Mouse (Mus musculus) neural tube, embryonic 14.5 days (tissue): ENCODE measurements at regions not wholly inside any gene's neighbourhood (a gene's known extent, or its start where the extent isn't known, plus 50 kb on each side); places are given as distances from the start of the nearest gene placed in this dataset.

Source experiments
- ATAC-seq: fragments of 200-750 bp; cut with Nextera tagmentation; 2 replicates; pipeline ENCODE4 v1.8.0; 2017; ENCODE audit warnings: low read depth, mild to moderate bottlenecking, moderate TSS enrichment, moderate library complexity
- H3K27ac ChIP-seq: fragments of 300-500 bp; sonication (generic); 2 replicates; pipeline ENCODE4 v1.5.1; 2014; ENCODE audit warnings: low read depth, mild to moderate bottlenecking, control low read depth, low read length, moderate library complexity, mixed read lengths
- H3K27me3 ChIP-seq: fragments of 300-500 bp; sonication (generic); 2 replicates; pipeline ENCODE4 v1.6.1; 2014; ENCODE audit warnings: low read length; ENCODE audit not compliant: control insufficient read depth, insufficient read depth
- H3K36me3 ChIP-seq: fragments of 300-500 bp; sonication (generic); 2 replicates; pipeline ENCODE4 v1.6.1; 2014; ENCODE audit warnings: low read length, mixed read lengths; ENCODE audit not compliant: control insufficient read depth, insufficient read depth
- H3K4me1 ChIP-seq: fragments of 300-500 bp; sonication (generic); 2 replicates; pipeline ENCODE4 v1.6.1; 2014; ENCODE audit warnings: low read length; ENCODE audit not compliant: control insufficient read depth, insufficient read depth
- H3K4me2 ChIP-seq: fragments of 300-500 bp; sonication (generic); 2 replicates; pipeline ENCODE4 v1.6.1; 2014; ENCODE audit warnings: mild to moderate bottlenecking, low read depth, low read length, control low read depth
- H3K4me3 ChIP-seq: fragments of 300-500 bp; sonication (generic); 2 replicates; pipeline ENCODE4 v1.5.1; 2014; ENCODE audit warnings: low read depth, low read length, control low read depth, mixed read lengths
- H3K9ac ChIP-seq: fragments of 300-500 bp; sonication (generic); replicated peaks from 2 replicates; pipeline ENCODE4 v1.6.1; 2014; ENCODE audit warnings: low read depth, mild to moderate bottlenecking, control low read depth, low read length, mixed read lengths
- H3K9me3 ChIP-seq: fragments of 300-500 bp; sonication (generic); 2 replicates; pipeline ENCODE4 v1.6.1; 2016; ENCODE audit warnings: low read length; ENCODE audit not compliant: control insufficient read depth
- WGBS: fragments of 180-500 bp; shearing (Covaris S2); extraction: QIAGEN DNeasy Blood & Tissue Kit; methylation state at CpG from one replicate; pipeline ENCODE4 v1.1.7; 2014; 5-methylcytosine and 5-hydroxymethylcytosine counted together

DNA sequence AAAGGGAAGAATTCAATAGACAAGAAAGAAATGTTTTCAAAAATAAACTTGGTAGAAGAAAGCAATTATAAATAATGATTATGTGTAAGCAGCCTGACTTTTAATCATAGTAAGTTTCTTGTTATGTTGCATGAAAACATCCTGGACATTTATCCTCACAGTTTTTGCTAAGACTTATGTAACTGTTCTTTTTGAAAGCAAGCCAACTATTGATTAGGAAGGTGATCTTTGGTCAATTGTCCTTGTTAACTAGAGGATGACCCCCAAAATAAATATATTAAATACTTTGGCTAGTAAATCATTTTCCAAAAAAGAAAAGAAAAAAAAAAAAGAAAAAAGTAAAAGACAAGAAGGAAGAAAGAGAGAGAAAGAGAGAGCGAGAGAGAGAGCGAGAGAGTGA lies 92.0 kb upstream of the Speer4f2 start:
- no peak overlapping the region for H3K9ac ChIP-seq
- H3K9me3 ChIP-seq: no peaks in the 10 kb centered on the region
- WGBS: 94% methylated on average over 2 of the region's 2 CpGs
- no peaks in the 10 kb centered on the region for H3K27me3 ChIP-seq
- H3K4me3 ChIP-seq: no peak overlapping the region
- ATAC-seq: no peak
- H3K36me3 ChIP-seq: no peaks in the 10 kb centered on the region
- H3K4me2 ChIP-seq: no peak overlapping the region
- no peaks in the 10 kb centered on the region for H3K4me1 ChIP-seq
- H3K27ac ChIP-seq: no peak overlapping the region

DNA sequence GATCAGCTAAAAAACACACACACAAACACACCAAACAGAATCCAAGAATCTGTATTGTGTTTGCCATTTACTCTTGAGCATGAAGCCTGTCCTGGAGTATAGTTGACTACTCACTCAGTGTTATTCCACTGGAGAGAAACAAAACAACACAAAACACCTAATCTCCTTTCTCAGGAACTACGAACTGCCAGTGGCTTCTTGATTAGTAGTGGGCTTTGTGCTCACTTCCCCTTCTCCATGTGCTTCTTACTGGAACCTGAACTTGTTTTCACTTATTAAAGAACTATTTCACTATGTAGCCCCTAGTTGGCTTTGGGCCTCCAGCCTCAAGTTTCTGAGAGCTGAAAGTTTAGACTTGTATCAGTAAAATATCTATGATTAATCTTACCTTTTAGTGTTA lies 84.0 kb upstream of the Speer4f2 start:
- Histone ChIP-seq H3K9ac (no peak overlapping the region), H3K9me3 (no peaks in the 10 kb centered on the region), H3K27ac (no peak overlapping the region), H3K4me3 (no peak overlapping the region), H3K36me3 (no peaks in the 10 kb centered on the region), H3K4me2 (no peak overlapping the region), H3K27me3 (no peaks in the 10 kb centered on the region), H3K4me1 (no peaks in the 10 kb centered on the region)
- WGBS: 83% methylated on average over 1 of the region's 1 CpGs
- ATAC-seq: no peak

DNA sequence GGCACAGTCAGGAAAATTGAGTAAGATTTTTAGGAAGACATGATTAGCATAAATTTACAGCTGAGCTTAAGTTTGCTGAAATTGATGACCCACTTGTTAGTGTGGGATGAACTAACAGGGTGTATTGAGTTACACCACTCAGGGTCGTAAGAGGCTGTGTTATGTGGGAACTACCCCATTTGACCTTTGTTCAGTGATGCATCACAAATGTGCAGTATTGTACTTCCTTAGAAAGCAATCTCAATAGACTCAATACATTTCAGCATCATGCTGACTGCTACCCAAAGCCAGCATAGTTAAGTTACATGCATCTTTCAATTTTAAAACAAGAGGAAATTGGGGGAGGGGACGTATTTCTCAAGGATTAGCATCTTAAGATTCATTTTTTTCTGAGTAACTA lies 80.4 kb upstream of the Speer4f2 start:
- H3K36me3 ChIP-seq: no peaks in the 10 kb centered on the region
- no peak overlapping the region for H3K4me3 ChIP-seq
- ATAC-seq: no peak
- no peaks in the 10 kb centered on the region for H3K9me3 ChIP-seq
- WGBS: 12% methylated on average over 2 of the region's 2 CpGs
- H3K4me1 ChIP-seq: no peaks in the 10 kb centered on the region
- no peak overlapping the region for H3K9ac ChIP-seq
- no peaks in the 10 kb centered on the region for H3K27me3 ChIP-seq
- no peak overlapping the region for H3K4me2 ChIP-seq
- no peak overlapping the region for H3K27ac ChIP-seq

DNA sequence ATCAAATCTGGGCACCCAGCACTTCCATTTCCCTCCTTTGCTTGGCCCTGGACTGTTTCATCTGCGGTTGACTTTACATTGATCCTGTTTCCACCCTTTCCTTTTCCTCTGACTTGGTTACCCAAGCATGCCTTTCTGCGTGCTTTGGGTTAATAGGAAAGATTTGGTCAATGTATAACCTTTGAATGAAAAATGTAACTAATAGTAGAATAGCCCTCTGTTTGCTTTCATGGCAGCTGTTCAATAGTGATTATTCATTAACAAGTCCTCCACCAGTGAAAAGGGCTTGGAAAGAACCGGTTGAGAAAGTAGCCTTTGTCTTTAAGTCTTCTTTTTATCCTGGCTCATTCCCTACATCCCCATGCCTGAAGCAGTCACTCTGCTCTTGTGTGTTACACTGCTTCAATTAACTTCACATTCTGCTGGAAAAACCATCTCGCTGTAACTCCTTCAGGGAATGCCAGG lies 76.4 kb upstream of the Speer4f2 start:
- H3K36me3 ChIP-seq: no peaks in the 10 kb centered on the region
- no peaks in the 10 kb centered on the region for H3K27me3 ChIP-seq
- H3K27ac ChIP-seq: no peak overlapping the region
- no peak for ATAC-seq
- no peak overlapping the region for H3K4me3 ChIP-seq
- H3K9ac ChIP-seq: no peak overlapping the region
- 30% methylated on average over 4 of the region's 4 CpGs for WGBS
- no peak overlapping the region for H3K4me2 ChIP-seq
- H3K9me3 ChIP-seq: no peaks in the 10 kb centered on the region
- H3K4me1 ChIP-seq: no peaks in the 10 kb centered on the region

GRCm38 (mm10) chr5:17299846-17300245 lies 73.1 kb upstream of the Speer4f2 start:
- ATAC-seq: no peak
- Histone ChIP-seq H3K36me3 (no peaks in the 10 kb centered on the region), H3K9ac (no peak overlapping the region), H3K4me2 (no peak overlapping the region), H3K27me3 (no peaks in the 10 kb centered on the region), H3K4me3 (no peak overlapping the region), H3K4me1 (no peaks in the 10 kb centered on the region), H3K27ac (no peak overlapping the region), H3K9me3 (no peaks in the 10 kb centered on the region)

DNA sequence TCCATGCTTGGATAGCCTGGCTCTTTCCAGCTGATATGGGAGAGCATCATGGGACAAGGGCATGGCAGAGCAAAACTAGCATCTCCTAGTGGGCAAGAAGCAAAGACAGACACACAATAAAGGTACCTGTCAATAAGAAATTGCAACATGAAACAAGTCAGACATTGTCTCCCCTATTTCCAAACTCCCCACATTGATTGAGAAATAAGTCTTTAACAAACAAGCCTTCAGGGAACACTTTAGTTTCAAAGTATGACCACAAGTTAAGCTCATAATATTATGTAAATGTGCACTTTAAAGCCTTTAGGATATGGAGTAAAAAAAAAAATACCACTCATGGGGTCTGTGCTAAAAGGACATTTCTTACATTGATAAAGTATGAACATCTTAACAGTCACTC lies 51.5 kb upstream of the Speer4f2 start:
- Histone ChIP-seq H3K36me3 (no peaks in the 10 kb centered on the region), H3K9me3 (no peaks in the 10 kb centered on the region), H3K9ac (no peak overlapping the region), H3K4me1 (no peaks in the 10 kb centered on the region), H3K4me2 (no peak overlapping the region), H3K4me3 (no peak overlapping the region), H3K27me3 (no peaks in the 10 kb centered on the region), H3K27ac (no peak overlapping the region)
- ATAC-seq: no peak
